Mouse (Mus musculus) kidney, embryonic 16.5 days (tissue): ENCODE measurements around the gene Rimklb. TPM values are rescaled to one million over a fixed set of nuclear protein-coding genes. Genes with fewer than 3 reads are reported as not detected.

Experiments
- ATAC-seq: fragments of 200-750 bp; cut with Nextera tagmentation; 2 replicates; pipeline ENCODE4 v1.8.0; 2017; ENCODE audit warnings: moderate TSS enrichment; ENCODE audit not compliant: low FRiP score, low TSS enrichment
- H3K27ac ChIP-seq: fragments of 300-500 bp; sonication (generic); 2 replicates; pipeline ENCODE4 v1.5.1; 2014; ENCODE audit warnings: low read length
- H3K27me3 ChIP-seq: fragments of 300-500 bp; sonication (generic); 2 replicates; pipeline ENCODE4 v1.6.1; 2014; ENCODE audit warnings: low read length, control low read depth, mixed read lengths; ENCODE audit not compliant: insufficient read depth
- H3K36me3 ChIP-seq: fragments of 300-500 bp; sonication (generic); 2 replicates; pipeline ENCODE4 v1.6.1; 2014; ENCODE audit warnings: low read length, control low read depth, mixed read lengths; ENCODE audit not compliant: insufficient read depth
- H3K4me1 ChIP-seq: fragments of 300-500 bp; sonication (generic); 2 replicates; pipeline ENCODE4 v1.6.1; 2014; ENCODE audit warnings: low read length, control low read depth, mixed read lengths; ENCODE audit not compliant: insufficient read depth
- H3K4me2 ChIP-seq: fragments of 300-500 bp; sonication (generic); replicated peaks from 2 replicates; pipeline ENCODE4 v1.6.1; 2014; ENCODE audit warnings: low read depth, low read length
- H3K4me3 ChIP-seq: fragments of 300-500 bp; sonication (generic); 2 replicates; pipeline ENCODE4 v1.5.1; 2014; ENCODE audit warnings: mild to moderate bottlenecking, low read length
- H3K9ac ChIP-seq: fragments of 300-500 bp; sonication (generic); replicated peaks from 2 replicates; pipeline ENCODE4 v1.6.1; 2014; ENCODE audit warnings: low read length
- H3K9me3 ChIP-seq: fragments of 300-500 bp; sonication (generic); 2 replicates; pipeline ENCODE4 v1.6.1; 2016; ENCODE audit warnings: low read length, control low read depth
- WGBS: fragments of 180-500 bp; shearing (Covaris S2); extraction: QIAGEN DNeasy Blood & Tissue Kit; methylation state at CpG from one replicate; pipeline ENCODE4 v1.1.7; 2014; 5-methylcytosine and 5-hydroxymethylcytosine counted together
- polyA plus RNA-seq: library from polyadenylated mRNA; unstranded; fragments of >200 nt; fragmentation: Nextera tagmentation; extraction: Ambion mirVana; gene quantifications from 2 replicates; pipeline ENCODE4 v1.2.1, GENCODE M21; 2015

Rimklb gene
- polyA plus RNA-seq, 1 experiment from 2014 or later, result 13.8 TPM

GRCm38 (mm10) chr6:122440632-122441226, 57.8 kb downstream of the Rimklb start:
- no peak overlapping the region for H3K4me3 ChIP-seq
- no peaks in the 10 kb centered on the region for H3K4me1 ChIP-seq
- H3K36me3 ChIP-seq, result no peaks in the 10 kb centered on the region
- H3K27me3 ChIP-seq, result no peaks in the 10 kb centered on the region
- no peak overlapping the region for H3K27ac ChIP-seq
- ATAC-seq, result no peak
- no peak overlapping the region for H3K9ac ChIP-seq
- no peak overlapping the region for H3K4me2 ChIP-seq
- H3K9me3 ChIP-seq, result no peaks in the 10 kb centered on the region
- WGBS, result 83% methylated on average over 4 of the region's 4 CpGs

DNA sequence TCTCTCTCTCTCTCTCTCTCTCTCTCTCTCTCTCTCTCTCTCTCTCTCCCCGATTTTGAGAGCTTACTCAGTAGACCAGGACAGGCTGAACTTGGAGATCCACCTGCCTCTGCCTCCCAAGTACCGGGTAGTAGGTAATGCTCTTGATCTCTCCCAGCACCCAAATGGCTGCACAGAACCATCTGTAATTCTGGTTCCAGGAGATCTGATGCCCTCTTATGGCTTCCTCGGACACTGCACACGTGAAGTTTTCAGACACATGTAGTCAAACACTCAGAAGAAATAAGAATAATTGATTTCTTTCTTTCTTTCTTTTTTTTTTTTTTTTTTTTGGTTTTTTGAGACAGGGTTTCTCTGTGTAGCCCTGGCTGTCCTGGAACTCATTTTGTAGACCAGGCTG, 59.3 kb downstream of the Rimklb start:
- Histone ChIP-seq H3K9ac (no peak overlapping the region), H3K4me2 (no peak overlapping the region), H3K4me3 (no peak overlapping the region), H3K27ac (no peak overlapping the region), H3K27me3 (no peaks in the 10 kb centered on the region), H3K4me1 (no peaks in the 10 kb centered on the region), H3K9me3 (no peaks in the 10 kb centered on the region), H3K36me3 (no peaks in the 10 kb centered on the region)
- no peak for ATAC-seq
- WGBS, result 92% methylated on average over 3 of the region's 4 CpGs

DNA sequence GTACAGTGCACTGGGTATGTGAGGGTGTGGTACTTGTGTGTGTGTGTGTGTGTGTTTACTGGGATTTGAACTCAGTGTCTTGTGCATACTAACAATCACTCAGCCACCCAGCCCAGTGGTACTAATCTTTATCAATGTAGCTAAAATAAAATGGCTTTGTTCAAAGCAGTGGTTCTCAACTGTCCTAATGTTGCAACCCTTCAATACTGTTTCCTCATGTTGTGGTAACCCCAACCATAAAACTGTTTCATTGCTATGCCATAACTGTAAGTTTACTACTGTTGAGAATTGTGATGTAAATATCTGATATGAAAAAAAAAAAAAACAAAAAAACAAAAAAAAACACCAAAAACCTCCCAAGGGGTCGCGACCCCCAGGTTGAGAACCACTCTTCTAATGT, 63.3 kb downstream of the Rimklb start:
- 85% methylated on average over 2 of the region's 2 CpGs for WGBS
- no peak overlapping the region for H3K4me2 ChIP-seq

DNA sequence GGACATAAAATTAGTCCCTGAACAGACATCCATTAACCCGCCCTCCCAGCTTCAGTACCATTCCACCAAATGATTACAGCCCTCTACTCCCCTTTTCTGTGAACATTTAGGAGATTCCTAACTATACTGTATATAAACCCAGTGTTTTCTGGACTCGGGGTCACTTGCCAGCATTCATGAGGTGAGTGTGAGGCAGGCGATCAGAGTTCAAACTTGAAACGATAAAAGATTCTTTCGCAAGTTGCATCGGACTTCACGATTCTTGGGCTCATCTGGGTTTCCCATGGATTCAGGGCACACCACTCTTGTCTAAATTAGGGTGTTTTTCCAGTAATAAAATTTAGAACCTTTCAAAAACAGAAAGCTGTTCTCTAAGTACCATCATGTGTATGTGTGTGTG, 71.1 kb downstream of the Rimklb start:
- H3K4me2 ChIP-seq, result no peak overlapping the region
- H3K27me3 ChIP-seq, result no peaks in the 10 kb centered on the region
- H3K4me3 ChIP-seq, result no peak overlapping the region
- H3K27ac ChIP-seq, result no peak overlapping the region
- no peaks in the 10 kb centered on the region for H3K36me3 ChIP-seq
- peaks cover 9% of the 10 kb centered on the region; the same call in 1 of the 2 replicates for H3K9me3 ChIP-seq
- H3K4me1 ChIP-seq, result no peaks in the 10 kb centered on the region
- H3K9ac ChIP-seq, result no peak overlapping the region
- ATAC-seq, result no peak
- 39% methylated on average over 7 of the region's 7 CpGs for WGBS

More for the DNA sequence above, 63.3 kb downstream of the Rimklb start:
- Histone ChIP-seq H3K9me3 (no peaks in the 10 kb centered on the region), H3K36me3 (no peaks in the 10 kb centered on the region), H3K4me1 (no peaks in the 10 kb centered on the region), H3K27ac (no peak overlapping the region), H3K9ac (no peak overlapping the region), H3K4me3 (no peak overlapping the region), H3K27me3 (no peaks in the 10 kb centered on the region)
- no peak for ATAC-seq

DNA sequence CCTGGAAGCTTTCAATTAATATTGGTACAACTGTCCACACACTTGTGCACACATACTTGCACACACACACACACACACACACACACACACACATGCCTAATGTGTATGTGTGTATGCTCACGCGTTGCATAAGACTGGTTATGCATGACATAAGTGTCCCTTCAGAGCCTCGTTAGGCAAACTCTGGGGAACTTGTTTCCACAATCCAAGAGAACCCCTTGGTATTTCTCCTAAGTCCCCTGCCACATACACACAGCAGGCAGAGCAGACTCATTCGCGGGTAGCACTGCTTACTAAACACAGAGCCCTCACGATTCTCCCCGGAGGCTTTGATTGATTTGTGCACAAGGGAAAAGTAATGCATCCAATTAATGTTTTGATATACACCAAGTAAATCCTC, 81.5 kb downstream of the Rimklb start:
- H3K27me3 ChIP-seq, result no peaks in the 10 kb centered on the region
- no peak overlapping the region for H3K4me3 ChIP-seq
- 78% methylated on average over 7 of the region's 7 CpGs for WGBS
- no peak for ATAC-seq
- H3K9me3 ChIP-seq, result no peaks in the 10 kb centered on the region
- no peaks in the 10 kb centered on the region for H3K36me3 ChIP-seq
- no peak overlapping the region for H3K27ac ChIP-seq
- no peak overlapping the region for H3K4me2 ChIP-seq
- H3K4me1 ChIP-seq, result no peaks in the 10 kb centered on the region
- no peak overlapping the region for H3K9ac ChIP-seq

- WGBS, result 54% methylated on average over 4 of the region's 4 CpGs
- no peak overlapping the region for H3K4me2 ChIP-seq
- no peaks in the 10 kb centered on the region for H3K27me3 ChIP-seq
- H3K36me3 ChIP-seq, result no peaks in the 10 kb centered on the region
- H3K9ac ChIP-seq, result no peak overlapping the region
- no peak overlapping the region for H3K27ac ChIP-seq
- no peak overlapping the region for H3K4me3 ChIP-seq
- no peak for ATAC-seq
- no peaks in the 10 kb centered on the region for H3K4me1 ChIP-seq
- H3K9me3 ChIP-seq, result no peaks in the 10 kb centered on the region
Observed at GRCm38 (mm10) chr6:122416347-122416746, 82.2 kb downstream of the Rimklb start.

DNA sequence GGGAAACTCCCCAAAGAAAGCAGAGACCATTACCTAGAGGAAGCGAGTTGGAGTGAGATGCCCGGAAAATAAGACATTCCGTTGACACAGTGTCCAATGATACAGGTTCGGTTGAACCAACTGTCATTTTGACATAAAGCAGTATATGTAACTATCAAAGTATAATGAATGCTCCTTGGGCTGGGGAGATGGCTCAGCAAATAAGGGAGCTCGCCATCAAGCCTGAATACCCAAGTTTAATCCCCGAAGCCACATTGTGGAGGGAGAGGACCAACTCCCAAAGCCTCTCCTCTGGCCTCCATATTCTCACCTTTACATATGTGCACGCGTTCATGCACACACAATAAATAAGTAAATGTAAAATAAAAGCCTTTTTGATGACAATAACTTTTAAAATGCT, 87.3 kb downstream of the Rimklb start:
- H3K9ac ChIP-seq, result no peak overlapping the region
- no peak overlapping the region for H3K4me3 ChIP-seq
- WGBS, result 91% methylated on average over 8 of the region's 8 CpGs
- no peaks in the 10 kb centered on the region for H3K4me1 ChIP-seq
- no peaks in the 10 kb centered on the region for H3K9me3 ChIP-seq
- H3K4me2 ChIP-seq, result no peak overlapping the region
- no peaks in the 10 kb centered on the region for H3K36me3 ChIP-seq
- H3K27ac ChIP-seq, result no peak overlapping the region
- H3K27me3 ChIP-seq, result no peaks in the 10 kb centered on the region
- no peak for ATAC-seq

- H3K36me3 ChIP-seq, result no peaks in the 10 kb centered on the region
- no peak overlapping the region for H3K9ac ChIP-seq
- no peak for ATAC-seq
- no peaks in the 10 kb centered on the region for H3K9me3 ChIP-seq
- no peak overlapping the region for H3K4me3 ChIP-seq
- H3K27ac ChIP-seq, result no peak overlapping the region
- H3K4me1 ChIP-seq, result no peaks in the 10 kb centered on the region
- H3K27me3 ChIP-seq, result no peaks in the 10 kb centered on the region
- 14% methylated on average over 3 of the region's 3 CpGs for WGBS
- no peak overlapping the region for H3K4me2 ChIP-seq
Observed at GRCm38 (mm10) chr6:122402240-122402639, 96.3 kb downstream of the Rimklb start.

- Histone ChIP-seq H3K9me3 (0 out of 2 replicates have a peak, but pooled peaks cover 5% of the 10 kb centered on the region), H3K4me3 (no peak overlapping the region), H3K36me3 (no peaks in the 10 kb centered on the region), H3K4me1 (no peaks in the 10 kb centered on the region), H3K27ac (no peak overlapping the region), H3K9ac (no peak overlapping the region), H3K27me3 (no peaks in the 10 kb centered on the region), H3K4me2 (no peak overlapping the region)
- no peak for ATAC-seq
- 79% methylated on average over 9 of the region's 9 CpGs for WGBS
Observed at GRCm38 (mm10) chr6:122400263-122400662, 98.3 kb downstream of the Rimklb start.
